Mouse (Mus musculus): ENCODE data around the gene Msx2.

Gene Msx2

GRCm38 (mm10) chr13:53465191-53465820 is 7.6 kb downstream of the Msx2 start:
- DNase-seq (ENCODE audit: low read depth in 2 of 2, low spot score in 2 of 2): no peak

- DNase-seq (ENCODE audit: low read depth in 2 of 2, low spot score in 2 of 2): no peak
Observed at GRCm38 (mm10) chr13:53464441-53465001, 8.4 kb downstream of the Msx2 start.

GRCm38 (mm10) chr13:53463946-53464345 is 8.9 kb downstream of the Msx2 start:
- DNase-seq (ENCODE audit: low read depth in 2 of 2, low spot score in 2 of 2): no peak

- no peak for DNase-seq (ENCODE audit: low read depth in 2 of 2, low spot score in 2 of 2)
Observed at GRCm38 (mm10) chr13:53463037-53463436, 9.8 kb downstream of the Msx2 start.

- DNase-seq (ENCODE audit: low read depth in 2 of 2, low spot score in 2 of 2): no peak
Observed at GRCm38 (mm10) chr13:53462649-53462970, 10.3 kb downstream of the Msx2 start.

GRCm38 (mm10) chr13:53461855-53462648 is 10.8 kb downstream of the Msx2 start:
- no peak for DNase-seq (ENCODE audit: low read depth in 2 of 2, low spot score in 2 of 2)

GRCm38 (mm10) chr13:53461346-53461745 is 11.5 kb downstream of the Msx2 start:
- no peak for DNase-seq (ENCODE audit: low read depth in 2 of 2, low spot score in 2 of 2)

GRCm38 (mm10) chr13:53458766-53459165 is 14.1 kb downstream of the Msx2 start:
- no peak for DNase-seq (ENCODE audit: low read depth in 2 of 2, low spot score in 2 of 2)

GRCm38 (mm10) chr13:53454794-53455672 is 17.8 kb downstream of the Msx2 start:
- DNase-seq (ENCODE audit: low read depth in 2 of 2, low spot score in 2 of 2): no peak

- no peak for DNase-seq (ENCODE audit: low read depth in 2 of 2, low spot score in 2 of 2)
Observed at GRCm38 (mm10) chr13:53453927-53454326, 18.9 kb downstream of the Msx2 start.

- DNase-seq (ENCODE audit: low read depth in 2 of 2, low spot score in 2 of 2): no peak
Observed at GRCm38 (mm10) chr13:53447609-53448008, 25.3 kb downstream of the Msx2 start.

GRCm38 (mm10) chr13:53443602-53444001 is 29.3 kb downstream of the Msx2 start:
- DNase-seq (ENCODE audit: low read depth in 2 of 2, low spot score in 2 of 2): no peak

GRCm38 (mm10) chr13:53442168-53442980 is 30.5 kb downstream of the Msx2 start:
- DNase-seq (ENCODE audit: low read depth in 2 of 2, low spot score in 2 of 2): no peak

- DNase-seq (ENCODE audit: low read depth in 2 of 2, low spot score in 2 of 2): no peak
Observed at GRCm38 (mm10) chr13:53441307-53442028, 31.4 kb downstream of the Msx2 start.

GRCm38 (mm10) chr13:53439957-53440356 is 32.9 kb downstream of the Msx2 start:
- no peak for DNase-seq (ENCODE audit: low read depth in 2 of 2, low spot score in 2 of 2)

- peak; percentile 68 to 70 for DNase-seq (ENCODE audit: low read depth in 2 of 2, low spot score in 2 of 2)
Observed at GRCm38 (mm10) chr13:53426507-53426906, 46.4 kb downstream of the Msx2 start.

- DNase-seq (ENCODE audit: low read depth in 2 of 2, low spot score in 2 of 2): no peak
Observed at GRCm38 (mm10) chr13:53421189-53421588, 51.7 kb downstream of the Msx2 start.

- DNase-seq (ENCODE audit: low read depth in 2 of 2, low spot score in 2 of 2): no peak
Observed at GRCm38 (mm10) chr13:53420741-53421140, 52.1 kb downstream of the Msx2 start.

GRCm38 (mm10) chr13:53419681-53420080 is 53.2 kb downstream of the Msx2 start:
- no peak for DNase-seq (ENCODE audit: low read depth in 2 of 2, low spot score in 2 of 2)

- DNase-seq (ENCODE audit: low read depth in 2 of 2, low spot score in 2 of 2): no peak
Observed at GRCm38 (mm10) chr13:53417701-53418100, 55.2 kb downstream of the Msx2 start.

All from CD8-positive naive resting alpha-beta T cell, adult 2 months (primary cell).